Mouse (Mus musculus) frontal cortex, postnatal 36 days (tissue): ENCODE data around the gene Dyx1c1.

Experiments used
- DNase-seq, 2 experiments: peaks; one replicate each; pipeline ENCODE4 v3.0.0; 2022; ENCODE audit warnings: low spot score in 2 of 2

Gene Dyx1c1

GRCm38 (mm10) chr9:72972984-72973383, 14.4 kb downstream of the Dyx1c1 start:
- no peak for DNase-seq

- DNase-seq, result no peak
These were observed 16.1 kb downstream of the Dyx1c1 start for GRCm38 (mm10) chr9:72974734-72975133.

GRCm38 (mm10) chr9:72975242-72975641, 16.7 kb downstream of the Dyx1c1 start:
- no peak for DNase-seq

GRCm38 (mm10) chr9:72983066-72983465, 24.5 kb downstream of the Dyx1c1 start:
- DNase-seq, result no peak

- peak; percentile 96 to 99 for DNase-seq
These were observed 26.9 kb downstream of the Dyx1c1 start, which contains the start of the genes Ccpg1os and Ccpg1 for GRCm38 (mm10) chr9:72985250-72986220. TSS of gene Ccpg1os (minus strand) at chr9:72985382. TSS of gene Ccpg1 (plus strand) at chr9:72985429.

GRCm38 (mm10) chr9:72987703-72988102, 29.1 kb downstream of the Dyx1c1 start:
- DNase-seq, result no peak

GRCm38 (mm10) chr9:72988706-72989105, 30.1 kb downstream of the Dyx1c1 start:
- no peak for DNase-seq

- DNase-seq, result no peak
These were observed 32.8 kb downstream of the Dyx1c1 start for GRCm38 (mm10) chr9:72991420-72991819.

- no peak for DNase-seq
These were observed 34.0 kb downstream of the Dyx1c1 start for GRCm38 (mm10) chr9:72992576-72992975.

GRCm38 (mm10) chr9:72996167-72996566, 37.6 kb downstream of the Dyx1c1 start:
- no peak for DNase-seq

- DNase-seq, result no peak
These were observed 38.2 kb downstream of the Dyx1c1 start for GRCm38 (mm10) chr9:72996806-72997205.

- DNase-seq, result no peak
These were observed 41.9 kb downstream of the Dyx1c1 start for GRCm38 (mm10) chr9:73000487-73000886.

GRCm38 (mm10) chr9:73001314-73002011, 42.9 kb downstream of the Dyx1c1 start:
- no peak for DNase-seq

- DNase-seq, result no peak
These were observed 43.6 kb downstream of the Dyx1c1 start for GRCm38 (mm10) chr9:73002177-73002576.

- no peak for DNase-seq
These were observed 45.5 kb downstream of the Dyx1c1 start for GRCm38 (mm10) chr9:73004076-73004475.

GRCm38 (mm10) chr9:73005106-73005505, 46.5 kb downstream of the Dyx1c1 start:
- no peak for DNase-seq

- DNase-seq, result no peak
These were observed 47.6 kb downstream of the Dyx1c1 start for GRCm38 (mm10) chr9:73006175-73006574.

- DNase-seq, result no peak
These were observed 49.8 kb downstream of the Dyx1c1 start for GRCm38 (mm10) chr9:73008384-73008783.

GRCm38 (mm10) chr9:73012629-73013028, 54.0 kb downstream of the Dyx1c1 start:
- DNase-seq, result no peak

GRCm38 (mm10) chr9:73014724-73015123, 56.1 kb downstream of the Dyx1c1 start:
- DNase-seq, result peak in 1 of 2 experiments; percentile 28

- no peak for DNase-seq
These were observed 61.3 kb downstream of the Dyx1c1 start for GRCm38 (mm10) chr9:73019841-73020240.

- DNase-seq, result no peak
These were observed 62.0 kb downstream of the Dyx1c1 start for GRCm38 (mm10) chr9:73020566-73021097.
